Mouse (Mus musculus) thymus, adult 2 months (tissue): ENCODE data around the gene Itih5.

Experiments used
- CTCF ChIP-seq: fragments of 200-500 bp; IDR thresholded peaks from 2 replicates; pipeline ENCODE4 v1.5.1; 2012; ENCODE audit warnings: mild to moderate bottlenecking, control low read depth, low read length, moderate library complexity, borderline replicate concordance; ENCODE audit not compliant: control insufficient read depth, poor library complexity, insufficient read depth; ENCODE audit errors: extremely low read depth
- POLR2A ChIP-seq: fragments of 200-500 bp; IDR thresholded peaks from 2 replicates; pipeline ENCODE4 v1.6.1; 2012; ENCODE audit warnings: mild to moderate bottlenecking, low read length, control low read depth, moderate library complexity; ENCODE audit not compliant: control insufficient read depth, poor library complexity, insufficient read depth; ENCODE audit errors: extremely low read depth

DNA sequence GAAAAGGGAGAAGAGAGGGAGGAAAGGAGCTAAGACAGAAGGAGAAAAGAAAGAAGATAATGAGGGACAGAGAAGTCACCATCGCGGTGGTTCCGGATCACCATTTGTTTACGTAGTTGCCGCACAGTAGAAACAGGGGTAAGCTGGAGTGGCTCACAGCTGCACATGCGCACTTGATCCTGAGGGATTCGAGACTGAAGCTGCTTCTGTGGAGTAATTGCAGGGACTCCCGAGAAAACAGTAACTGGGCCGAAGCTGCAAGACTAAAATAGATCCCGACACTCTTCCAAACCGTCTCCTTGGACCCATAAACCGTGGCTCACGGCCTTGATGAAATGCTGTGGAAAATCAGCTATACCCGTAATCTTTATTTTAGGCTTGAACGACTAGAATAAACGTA, 16.6 kb downstream of the Itih5 start:
- TF ChIP-seq CTCF (no peak), POLR2A (no peak)
